Mouse (Mus musculus): ENCODE data around the gene Sfn. TPM values are rescaled to one million over a fixed set of nuclear protein-coding genes. Genes with fewer than 3 reads are reported as not detected.

Gene Sfn
- polyA plus RNA-seq, 2 experiments: 139 to 295 TPM

GRCm38 (mm10) chr4:133645195-133645594, 43.2 kb upstream of the Sfn start:
- 87% methylated on average over 3 of the region's 3 CpGs for WGBS
- no peak for TF ChIP-seq POLR2A (IDR thresholded peaks at IDR 0.05; ENCODE audit: borderline replicate concordance, extremely low read depth, insufficient read depth, insufficient read length)
- no peak overlapping the region for H3K27ac ChIP-seq (replicated peaks; ENCODE audit: low read depth, low read length)

GRCm38 (mm10) chr4:133634043-133634410, 32.1 kb upstream of the Sfn start:
- H3K27ac ChIP-seq (replicated peaks; ENCODE audit: low read depth, low read length): no peak overlapping the region
- no peak overlapping the region for H3K4me2 ChIP-seq (replicated peaks; ENCODE audit: low read depth, low read length, severe bottlenecking)
- no peak for TF ChIP-seq POLR2A (IDR thresholded peaks at IDR 0.05; ENCODE audit: borderline replicate concordance, extremely low read depth, insufficient read depth, insufficient read length)
- H3K4me1 ChIP-seq (ENCODE audit: control insufficient read depth, insufficient read depth, low read length): peaks cover 13% of the 10 kb centered on the region
- H3K9ac ChIP-seq (ENCODE audit: low read depth, low read length, severe bottlenecking): no peak overlapping the region
- no peaks in the 10 kb centered on the region for H3K27me3 ChIP-seq (ENCODE audit: control insufficient read depth, insufficient read depth, low read length)
- WGBS: 84% methylated on average over 5 of the region's 5 CpGs
- ATAC-seq (ENCODE audit: low FRiP score, low read depth) (no peak), DNase-seq (ENCODE audit: low spot score) (no peak)
- H3K36me3 ChIP-seq (ENCODE audit: control insufficient read depth, insufficient read depth, low read length): 0 out of 2 replicates have a peak, but pooled peaks cover 2% of the 10 kb centered on the region
- no peak overlapping the region for H3K4me3 ChIP-seq (replicated peaks; ENCODE audit: low read length)
- no peaks in the 10 kb centered on the region for H3K9me3 ChIP-seq (ENCODE audit: control insufficient read depth, low read length)

More at GRCm38 (mm10) chr4:133645195-133645594, 43.2 kb upstream of the Sfn start:
- DNase-seq (ENCODE audit: low spot score): no peak
- Histone ChIP-seq H3K36me3 (ENCODE audit: control insufficient read depth, insufficient read depth, low read length) (no peaks in the 10 kb centered on the region), H3K4me2 (replicated peaks; ENCODE audit: low read depth, low read length, severe bottlenecking) (no peak overlapping the region), H3K4me1 (ENCODE audit: control insufficient read depth, insufficient read depth, low read length) (no peaks in the 10 kb centered on the region), H3K9ac (ENCODE audit: low read depth, low read length, severe bottlenecking) (no peak overlapping the region), H3K9me3 (ENCODE audit: control insufficient read depth, low read length) (0 out of 2 replicates have a peak, but pooled peaks cover 4% of the 10 kb centered on the region), H3K27me3 (ENCODE audit: control insufficient read depth, insufficient read depth, low read length) (no peaks in the 10 kb centered on the region), H3K4me3 (replicated peaks; ENCODE audit: low read length) (no peak overlapping the region)
- ATAC-seq (ENCODE audit: low FRiP score, low read depth): no peak

DNA sequence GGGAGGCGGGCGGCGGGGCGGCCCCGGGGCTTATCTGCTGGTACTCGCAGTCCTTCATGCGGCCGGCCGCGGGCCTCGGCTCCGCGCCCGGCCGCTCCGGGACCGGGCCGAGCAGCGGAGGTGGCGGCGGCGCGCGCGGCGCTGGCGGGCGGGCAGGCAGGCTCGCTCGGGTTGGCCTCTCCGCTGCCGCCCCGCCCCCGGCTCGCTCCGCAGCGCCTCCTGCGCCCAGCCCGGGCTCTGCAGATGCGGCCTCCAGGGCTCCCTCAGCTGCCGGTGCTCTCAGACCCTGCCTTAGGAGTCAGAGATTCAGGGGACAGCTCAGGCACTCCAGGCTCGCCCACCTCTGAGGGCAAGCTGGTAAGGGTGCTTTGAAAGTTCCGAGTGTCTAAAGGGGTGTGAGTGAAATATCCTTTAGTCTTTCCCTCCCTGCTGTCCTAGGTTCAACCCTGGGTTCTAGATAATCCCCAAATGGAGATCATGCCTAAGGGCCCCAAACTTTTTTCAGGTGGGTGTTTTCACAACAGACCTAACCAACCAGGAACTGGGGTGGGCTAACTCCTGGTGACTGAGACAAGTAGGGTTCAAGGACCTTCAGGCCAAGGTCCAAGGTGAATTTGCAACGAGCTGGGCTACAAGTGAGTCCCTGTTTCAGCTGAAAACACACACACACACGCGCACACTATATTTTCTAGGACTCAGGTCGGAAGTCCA, 31.5 kb upstream of the Sfn start:
- DNase-seq (ENCODE audit: low spot score) (peak; percentile 78), ATAC-seq (ENCODE audit: low FRiP score, low read depth) (peak; percentile 92)
- TF ChIP-seq POLR2A (IDR thresholded peaks at IDR 0.05; ENCODE audit: borderline replicate concordance, extremely low read depth, insufficient read depth, insufficient read length): no peak

GRCm38 (mm10) chr4:133632483-133633327, 30.7 kb upstream of the Sfn start:
- DNase-seq (ENCODE audit: low spot score) (no peak), ATAC-seq (ENCODE audit: low FRiP score, low read depth) (peak; percentile 79)
- peaks cover 13% of the 10 kb centered on the region for H3K4me1 ChIP-seq (ENCODE audit: control insufficient read depth, insufficient read depth, low read length)
- H3K4me3 ChIP-seq (replicated peaks; ENCODE audit: low read length): peak overlapping the region; percentile 77
- TF ChIP-seq POLR2A (IDR thresholded peaks at IDR 0.05; ENCODE audit: borderline replicate concordance, extremely low read depth, insufficient read depth, insufficient read length): no peak
- H3K27ac ChIP-seq (replicated peaks; ENCODE audit: low read depth, low read length): peak overlapping the region; percentile 79
- no peaks in the 10 kb centered on the region for H3K9me3 ChIP-seq (ENCODE audit: control insufficient read depth, low read length)
- H3K36me3 ChIP-seq (ENCODE audit: control insufficient read depth, insufficient read depth, low read length): 0 out of 2 replicates have a peak, but pooled peaks cover 2% of the 10 kb centered on the region
- peak overlapping the region; percentile 89 for H3K9ac ChIP-seq (ENCODE audit: low read depth, low read length, severe bottlenecking)
- 2% methylated on average over 54 of the region's 69 CpGs for WGBS
- no peaks in the 10 kb centered on the region for H3K27me3 ChIP-seq (ENCODE audit: control insufficient read depth, insufficient read depth, low read length)
- H3K4me2 ChIP-seq (replicated peaks; ENCODE audit: low read depth, low read length, severe bottlenecking): peak overlapping the region; percentile 90

More for the DNA sequence above, 31.5 kb upstream of the Sfn start:
- 0 out of 2 replicates have a peak, but pooled peaks cover 2% of the 10 kb centered on the region for H3K36me3 ChIP-seq (ENCODE audit: control insufficient read depth, insufficient read depth, low read length)
- no peaks in the 10 kb centered on the region for H3K9me3 ChIP-seq (ENCODE audit: control insufficient read depth, low read length)
- WGBS: 22% methylated on average over 15 of the region's 47 CpGs
- H3K4me2 ChIP-seq (replicated peaks; ENCODE audit: low read depth, low read length, severe bottlenecking): peak overlapping the region; percentile 90; the same call in 1 of the 2 replicates
- no peaks in the 10 kb centered on the region for H3K27me3 ChIP-seq (ENCODE audit: control insufficient read depth, insufficient read depth, low read length)
- H3K27ac ChIP-seq (replicated peaks; ENCODE audit: low read depth, low read length): peak overlapping the region; percentile 79
- peak overlapping the region; percentile 89 for H3K9ac ChIP-seq (ENCODE audit: low read depth, low read length, severe bottlenecking)
- H3K4me3 ChIP-seq (replicated peaks; ENCODE audit: low read length): peak overlapping the region; percentile 77
- H3K4me1 ChIP-seq (ENCODE audit: control insufficient read depth, insufficient read depth, low read length): peaks cover 13% of the 10 kb centered on the region

DNA sequence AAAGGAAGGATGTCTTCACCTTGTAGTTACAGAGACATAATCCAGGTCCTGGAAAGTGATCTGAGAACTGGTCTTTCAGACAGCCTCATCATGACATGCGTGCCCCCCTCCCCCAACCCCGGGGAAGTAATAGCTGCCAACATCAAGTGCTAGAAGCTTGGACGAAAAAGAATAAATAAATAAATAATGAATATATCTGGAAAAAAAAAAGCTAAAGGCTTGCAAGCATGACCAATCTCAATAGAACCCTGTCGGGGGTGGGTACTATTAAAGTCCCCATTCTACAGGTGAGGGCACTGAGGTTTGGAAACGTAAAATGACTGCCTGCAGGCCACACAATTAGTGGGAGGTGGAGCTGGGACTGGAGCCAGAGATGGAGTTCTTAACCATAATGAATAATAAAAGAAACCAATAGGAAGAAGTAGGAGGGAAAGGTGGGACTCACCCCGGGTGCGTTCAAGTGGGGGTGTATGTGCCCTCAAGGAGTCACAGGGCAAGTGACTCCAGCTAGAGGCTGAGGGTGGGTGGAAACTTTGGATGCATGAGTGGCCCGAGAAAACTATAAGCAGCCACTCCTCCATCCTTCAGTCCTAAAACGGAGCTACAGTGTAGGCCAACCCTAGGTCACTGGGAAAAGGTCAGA, 29.9 kb upstream of the Sfn start:
- peaks cover 6% of the 10 kb centered on the region; the same call in 1 of the 2 replicates for H3K36me3 ChIP-seq (ENCODE audit: control insufficient read depth, insufficient read depth, low read length)
- no peaks in the 10 kb centered on the region for H3K9me3 ChIP-seq (ENCODE audit: control insufficient read depth, low read length)
- H3K9ac ChIP-seq (ENCODE audit: low read depth, low read length, severe bottlenecking): peak overlapping the region; percentile 89
- peaks cover 13% of the 10 kb centered on the region for H3K4me1 ChIP-seq (ENCODE audit: control insufficient read depth, insufficient read depth, low read length)
- peak overlapping the region; percentile 79; the same call in 1 of the 2 replicates for H3K27ac ChIP-seq (replicated peaks; ENCODE audit: low read depth, low read length)
- peak overlapping the region; percentile 90 for H3K4me2 ChIP-seq (replicated peaks; ENCODE audit: low read depth, low read length, severe bottlenecking)
- no peak for TF ChIP-seq POLR2A (IDR thresholded peaks at IDR 0.05; ENCODE audit: borderline replicate concordance, extremely low read depth, insufficient read depth, insufficient read length)
- WGBS: 37% methylated on average over 9 of the region's 9 CpGs
- DNase-seq (ENCODE audit: low spot score) (no peak), ATAC-seq (ENCODE audit: low FRiP score, low read depth) (no peak)
- H3K4me3 ChIP-seq (replicated peaks; ENCODE audit: low read length): peak overlapping the region; percentile 77
- no peaks in the 10 kb centered on the region for H3K27me3 ChIP-seq (ENCODE audit: control insufficient read depth, insufficient read depth, low read length)

Data from limb, embryonic 14.5 days (tissue).